Mouse (Mus musculus) right cerebral cortex, postnatal 10 days (tissue): ENCODE measurements around the gene Kremen2.

Experiments
- DNase-seq, 2 experiments: peaks; one replicate each; pipeline ENCODE4 v3.0.0; 2021; ENCODE audit warnings: low spot score in 2 of 2

The Kremen2 gene

GRCm38 (mm10) chr17:23760231-23760630, 14.6 kb upstream of the Kremen2 start:
- DNase-seq: no peak

DNA sequence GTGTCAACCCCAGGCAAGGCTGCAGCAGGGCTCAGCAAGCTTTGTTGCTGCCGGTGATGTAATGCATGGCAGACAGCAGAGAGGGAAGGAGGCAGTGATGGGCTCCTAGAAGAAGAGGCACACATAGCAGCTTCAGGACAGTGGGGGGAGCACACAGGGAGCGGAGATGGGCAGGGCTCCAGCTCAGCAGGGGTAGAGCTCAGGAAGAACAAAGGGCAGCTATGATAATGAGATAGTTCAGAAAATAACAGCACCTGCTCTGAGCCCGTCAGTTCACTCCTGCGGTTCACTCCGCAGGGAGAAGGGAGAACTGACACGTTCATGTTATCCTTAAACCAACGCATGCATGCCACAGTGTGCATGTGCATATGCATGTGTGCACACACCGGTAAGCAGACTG, 13.2 kb upstream of the Kremen2 start:
- DNase-seq: no peak

DNA sequence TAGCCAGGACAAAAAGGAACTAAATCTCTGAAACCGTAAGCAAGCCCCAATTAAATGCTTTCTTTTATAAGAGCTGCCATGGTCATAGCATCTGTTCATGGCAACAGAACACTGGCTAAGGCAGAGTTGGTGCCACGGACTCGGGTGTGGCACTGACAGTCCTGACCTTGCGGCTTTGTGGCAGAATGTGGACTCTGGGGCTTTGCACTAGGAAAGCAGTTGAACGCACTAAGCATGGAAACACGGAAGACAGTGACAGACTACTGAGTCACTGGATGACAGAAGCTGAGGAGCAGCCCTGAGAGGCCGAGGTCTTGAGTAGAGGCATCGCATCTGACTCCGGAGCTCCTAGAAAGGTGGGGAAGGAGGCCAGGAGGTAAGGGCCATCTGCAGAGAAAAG, 11.9 kb upstream of the Kremen2 start:
- DNase-seq: no peak

DNA sequence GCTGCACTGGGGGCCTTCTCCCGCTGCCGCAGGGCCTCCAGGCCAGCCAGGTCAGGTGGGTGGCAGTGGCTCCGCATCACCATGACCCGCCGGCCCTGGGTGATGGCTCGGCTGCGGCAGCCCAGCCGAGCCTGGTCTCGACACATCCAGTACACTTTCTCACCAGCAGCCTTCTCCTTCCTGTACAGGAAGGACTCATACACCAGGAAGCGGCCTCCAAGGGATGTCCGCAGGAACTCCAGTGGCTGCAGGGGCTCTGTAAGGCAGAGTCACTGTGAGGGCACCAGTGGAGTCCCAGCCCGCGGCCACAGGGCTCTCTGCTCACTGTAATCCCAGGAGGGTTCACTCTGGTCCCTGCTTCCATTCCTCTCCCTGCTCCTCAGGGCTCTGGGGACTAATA, 10.1 kb upstream of the Kremen2 start:
- no peak for DNase-seq

GRCm38 (mm10) chr17:23749400-23750191, 4.0 kb upstream of the Kremen2 start:
- DNase-seq: no peak

DNA sequence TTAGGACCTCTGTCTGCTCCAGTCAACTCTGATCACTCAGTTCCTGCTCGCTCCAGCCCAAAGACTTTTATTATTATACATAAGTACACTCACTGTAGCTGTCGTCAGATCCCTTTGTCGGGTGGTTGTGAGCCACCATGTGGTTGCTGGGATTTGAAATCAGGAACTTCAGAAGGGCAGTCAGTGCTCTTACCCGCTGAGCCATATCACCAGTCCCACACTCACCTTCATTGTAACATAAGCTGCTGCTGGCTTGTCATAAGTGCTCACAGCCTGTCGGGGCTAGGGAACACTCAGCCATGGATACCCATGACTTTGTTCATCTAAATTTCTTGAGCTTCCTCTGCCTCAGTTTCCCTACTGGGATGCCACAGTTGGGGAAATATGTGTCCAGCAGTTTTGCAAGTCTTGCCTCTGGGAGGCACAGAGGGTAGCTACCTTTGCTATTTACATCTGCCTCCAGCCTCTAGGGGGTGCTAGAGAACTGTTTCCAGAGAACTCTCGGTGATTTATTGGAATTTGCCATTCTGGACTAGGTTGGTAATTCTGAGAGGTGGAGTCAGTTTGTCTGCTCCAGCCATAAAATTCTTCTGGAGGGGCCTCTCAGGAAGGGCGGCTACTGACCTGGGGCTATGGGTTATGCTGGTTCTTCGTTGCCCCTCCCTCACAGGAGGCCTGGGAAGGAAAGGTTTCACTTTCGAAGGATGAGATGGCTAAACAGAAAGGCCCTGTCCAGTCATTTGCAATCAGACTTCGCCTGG, 3.2 kb upstream of the Kremen2 start:
- no peak for DNase-seq

GRCm38 (mm10) chr17:23748026-23748425, 2.4 kb upstream of the Kremen2 start:
- no peak for DNase-seq

DNA sequence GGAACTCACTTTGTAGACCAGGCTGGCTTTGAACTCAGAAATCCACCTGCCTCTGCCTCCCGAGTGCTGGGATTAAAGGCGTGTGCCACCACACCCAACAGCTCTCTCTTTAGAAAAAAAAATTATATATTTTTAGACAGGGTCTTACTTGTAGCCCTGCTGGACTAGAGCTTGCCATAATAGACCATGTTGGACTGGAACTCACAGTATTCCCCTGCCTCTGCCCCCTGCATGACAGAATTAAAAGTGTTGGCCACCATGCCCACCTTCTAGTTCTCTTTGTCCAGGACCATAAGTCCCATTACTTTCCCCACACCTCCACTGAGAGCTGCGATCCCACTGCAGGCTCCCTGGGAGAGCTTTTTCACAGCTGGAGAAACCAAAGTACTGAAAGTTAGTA, 1.8 kb upstream of the Kremen2 start:
- no peak for DNase-seq

GRCm38 (mm10) chr17:23746767-23747166, 1.1 kb upstream of the Kremen2 start:
- no peak for DNase-seq

DNA sequence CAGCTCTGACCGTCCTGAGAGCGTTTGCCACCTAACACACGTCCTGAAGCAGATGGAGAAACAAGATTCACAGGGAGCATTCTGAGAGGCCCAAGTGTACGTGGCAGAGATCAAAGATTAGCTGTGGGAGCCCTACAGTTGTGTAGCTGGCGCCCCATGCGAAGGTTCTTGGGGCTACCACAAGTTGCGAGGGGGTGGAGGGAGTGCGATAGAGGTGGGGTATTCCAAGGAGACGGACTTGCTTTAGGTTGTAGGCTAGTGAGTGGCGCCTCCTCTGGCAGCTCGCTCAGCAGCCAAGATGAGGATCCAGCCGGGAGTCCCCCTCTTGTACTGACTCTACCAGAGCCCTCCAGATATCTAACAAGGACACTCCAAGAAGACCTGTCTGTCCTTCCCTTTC, 678 bp upstream of the Kremen2 start:
- no peak for DNase-seq

DNA sequence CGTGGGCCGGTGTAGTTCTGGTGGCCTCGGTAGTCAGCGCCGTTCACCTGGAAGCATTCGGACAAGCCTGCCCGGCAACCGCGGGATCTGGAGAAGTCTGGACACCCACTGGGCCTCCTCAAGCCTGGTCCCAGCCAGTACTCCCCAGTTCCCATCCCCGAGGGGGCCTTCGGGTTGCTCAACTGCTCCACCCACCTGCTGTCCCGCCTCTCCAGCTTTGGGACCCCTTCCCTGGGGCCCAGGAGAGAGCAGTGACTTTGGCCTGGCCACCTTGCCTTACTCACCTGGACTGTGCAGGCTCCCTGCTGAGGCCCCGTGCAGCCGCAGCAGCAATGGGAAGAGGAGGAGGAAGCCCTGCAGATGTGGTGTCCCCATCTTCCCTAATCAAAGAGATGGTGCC, 982 bp downstream of the Kremen2 start:
- no peak for DNase-seq

DNA sequence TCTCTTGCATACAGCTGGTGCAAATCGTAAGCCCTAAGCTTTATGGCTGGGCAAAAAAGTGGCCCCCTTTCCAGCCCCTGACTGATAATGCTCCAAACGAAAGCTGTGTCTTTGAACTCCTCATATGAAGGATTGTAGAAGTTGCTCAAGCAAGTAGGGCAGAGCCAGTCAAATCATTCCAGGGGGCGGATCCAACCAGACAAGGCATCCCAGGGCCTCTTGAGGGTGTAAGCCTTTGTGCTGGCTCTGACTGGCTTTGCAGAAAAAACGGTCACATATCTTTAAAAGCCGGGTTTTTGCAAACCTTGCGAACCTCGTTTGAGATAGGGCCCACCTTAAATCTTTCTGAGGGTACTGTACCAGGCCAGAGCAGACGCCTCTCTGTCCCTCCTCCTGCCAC, 1.6 kb downstream of the Kremen2 start:
- no peak for DNase-seq

GRCm38 (mm10) chr17:23742941-23743340, 2.7 kb downstream of the Kremen2 start:
- no peak for DNase-seq

GRCm38 (mm10) chr17:23742210-23742793, 3.3 kb downstream of the Kremen2 start:
- no peak for DNase-seq

DNA sequence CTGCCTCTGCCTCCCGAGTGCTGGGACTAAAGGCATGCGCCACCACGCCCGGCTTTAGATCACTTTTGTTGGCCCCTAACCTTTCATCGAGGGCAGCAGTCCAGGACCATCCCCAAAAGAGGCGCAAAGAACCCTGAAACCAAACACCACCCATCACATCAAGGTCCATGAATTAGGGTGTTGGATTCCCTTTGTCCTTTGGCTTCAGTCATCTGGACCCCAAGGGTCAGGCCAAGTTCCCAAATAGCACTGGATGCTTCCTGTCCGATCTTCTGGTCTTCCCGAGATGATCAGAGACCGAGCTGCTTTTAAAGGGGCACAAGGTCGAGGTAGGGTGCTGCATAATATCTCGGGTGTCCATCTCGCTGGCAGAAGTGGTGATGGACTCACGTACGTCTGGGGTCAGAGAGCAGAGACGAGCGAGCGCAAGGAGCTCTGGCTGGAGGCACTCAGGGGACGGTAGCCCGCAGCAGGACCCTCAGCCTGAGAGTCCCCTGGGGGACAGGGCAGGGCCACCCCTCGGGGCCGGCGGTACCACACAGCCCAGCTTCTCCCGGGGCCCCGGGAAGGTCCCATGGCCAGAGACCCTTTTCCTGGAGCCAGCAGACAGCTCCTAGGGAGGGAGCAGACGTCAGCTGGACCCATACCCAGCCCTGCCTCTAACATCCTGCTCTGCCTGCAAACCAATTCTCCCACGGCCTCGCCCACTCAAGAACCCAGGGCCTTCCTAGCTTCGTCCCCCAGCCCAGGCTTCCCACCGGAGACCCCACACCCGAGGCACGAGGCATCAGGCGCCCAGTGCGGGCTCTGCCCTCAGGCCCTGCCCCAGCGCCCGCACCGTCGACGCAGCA, 4.0 kb downstream of the Kremen2 start:
- DNase-seq: no peak

GRCm38 (mm10) chr17:23740598-23741021, 5.0 kb downstream of the Kremen2 start, which contains the start of gene Paqr4:
Paqr4 (minus strand) TSS chr17:23740867.
- no peak for DNase-seq

DNA sequence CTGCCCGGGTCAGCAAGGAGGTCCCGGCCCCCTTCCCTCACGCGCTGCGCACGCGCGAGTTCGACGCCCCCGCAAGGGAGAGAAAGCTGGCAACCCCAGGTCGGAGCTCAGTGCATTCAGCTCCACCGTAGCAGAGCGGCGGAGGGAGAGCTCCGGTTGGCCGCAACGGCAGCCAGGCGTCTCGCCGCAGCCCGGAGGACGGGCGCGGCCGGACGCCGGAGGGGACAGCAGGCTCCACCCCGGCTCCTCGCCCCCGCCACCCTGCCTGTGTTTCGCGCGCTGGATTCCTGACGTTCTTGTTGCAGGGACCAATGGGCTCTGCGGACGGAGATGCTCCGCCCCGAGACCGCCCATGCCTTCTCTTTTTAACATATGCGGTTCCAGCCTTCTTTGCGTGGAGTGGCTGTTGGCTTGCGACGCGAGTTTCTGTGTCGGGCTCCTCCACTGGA, 5.5 kb downstream of the Kremen2 start:
- DNase-seq: peak; percentile 96

- peak in 1 of 2 experiments; percentile 59 for DNase-seq
Observed at GRCm38 (mm10) chr17:23739202-23740135, 6.2 kb downstream of the Kremen2 start.

DNA sequence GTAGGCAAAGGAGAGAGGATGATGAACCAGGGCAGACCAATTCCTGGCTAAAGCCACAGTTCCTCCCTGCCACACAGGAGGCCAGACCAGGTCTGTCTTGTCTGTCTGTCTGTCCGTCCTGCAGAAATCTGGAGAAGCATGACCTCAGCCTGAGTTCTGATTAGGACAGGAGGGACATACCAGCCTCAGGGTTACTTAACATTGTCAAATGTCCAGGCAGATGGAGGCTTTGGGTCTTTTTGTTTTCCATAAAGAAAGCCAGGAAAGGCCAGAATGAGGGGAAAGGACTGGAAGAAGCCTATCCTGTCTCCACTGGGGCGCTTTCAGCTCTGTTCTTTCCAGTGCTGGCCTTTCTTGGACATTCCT, 6.8 kb downstream of the Kremen2 start:
- DNase-seq: no peak
